Mouse (Mus musculus) cerebellum, adult 11-12 months (tissue): Measurements from ENCODE around the gene Josd1.

Experiments used
- DNase-seq: peaks from one replicate; pipeline ENCODE4 v3.0.0; 2022

Josd1 gene

DNA sequence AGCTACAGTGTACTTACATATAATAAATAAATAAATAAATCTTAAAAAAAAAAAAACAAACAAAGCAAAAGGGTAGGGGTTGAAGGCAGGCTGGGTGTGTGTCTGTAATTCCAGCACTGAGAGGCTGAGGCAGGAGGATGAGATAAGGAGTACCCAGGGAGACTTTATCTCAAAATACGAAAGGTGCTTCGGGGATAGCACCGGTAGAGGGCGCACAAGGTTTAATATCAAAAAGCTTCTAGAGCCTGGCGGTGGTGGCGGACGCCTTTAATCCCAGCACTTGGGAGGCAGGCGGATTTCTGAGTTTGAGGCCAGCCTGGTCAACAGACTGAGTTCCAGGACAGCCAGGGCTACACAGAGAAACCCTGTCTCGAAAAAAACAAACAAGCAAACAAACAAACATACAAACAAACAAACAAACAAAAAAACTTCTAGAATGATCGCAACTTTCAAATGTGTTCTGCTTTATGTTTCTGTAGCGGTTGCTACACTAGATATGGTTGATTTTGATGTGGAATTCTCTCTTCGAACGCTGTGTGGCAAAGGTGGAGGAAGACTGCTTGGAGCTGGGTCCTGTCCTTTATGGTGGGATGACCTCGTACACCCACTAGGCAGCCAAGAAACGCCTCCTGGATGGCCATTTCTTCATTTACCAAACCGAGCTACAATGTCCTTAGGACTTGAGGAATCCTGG, 29.7 kb downstream of the Josd1 start:
- peak; percentile 81 for DNase-seq

DNA sequence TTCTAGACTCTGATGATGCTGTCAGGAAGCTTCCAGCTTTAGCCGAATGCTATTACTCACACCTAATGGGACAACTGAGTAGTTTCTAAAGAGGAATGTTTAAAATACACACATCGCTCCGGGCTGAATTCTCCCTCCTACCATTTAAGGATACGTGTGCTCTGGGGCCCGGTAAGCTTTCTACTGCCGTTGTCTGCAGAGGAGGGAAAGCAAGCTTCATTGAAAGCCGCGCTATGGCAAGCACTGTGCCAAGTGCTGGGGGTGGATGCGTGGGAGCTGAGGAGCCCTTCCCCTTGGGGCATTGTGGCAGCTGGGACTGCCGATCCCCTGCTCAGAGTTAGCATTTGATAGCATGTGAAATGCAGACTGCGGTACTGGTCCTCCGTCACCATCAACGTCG, 31.3 kb downstream of the Josd1 start:
- no peak for DNase-seq

DNA sequence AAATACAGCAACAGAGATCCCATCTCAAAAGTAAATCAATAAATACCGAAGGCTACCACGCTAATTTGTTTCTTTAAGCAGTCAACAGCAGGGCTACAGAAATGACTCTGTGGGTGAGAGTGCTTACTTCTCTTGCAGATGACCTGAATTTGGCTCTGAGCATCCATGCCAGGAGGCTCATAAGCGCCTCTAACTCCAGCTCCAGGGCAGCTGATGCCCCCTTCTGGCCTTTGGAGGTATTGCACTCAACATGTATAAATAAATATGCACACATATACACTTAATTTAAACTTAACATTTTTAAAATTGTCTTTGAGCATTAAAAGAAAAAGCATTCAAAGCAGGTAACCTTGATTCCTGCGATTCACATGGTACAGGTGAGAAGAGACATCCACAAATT, 36.2 kb downstream of the Josd1 start:
- no peak for DNase-seq

DNA sequence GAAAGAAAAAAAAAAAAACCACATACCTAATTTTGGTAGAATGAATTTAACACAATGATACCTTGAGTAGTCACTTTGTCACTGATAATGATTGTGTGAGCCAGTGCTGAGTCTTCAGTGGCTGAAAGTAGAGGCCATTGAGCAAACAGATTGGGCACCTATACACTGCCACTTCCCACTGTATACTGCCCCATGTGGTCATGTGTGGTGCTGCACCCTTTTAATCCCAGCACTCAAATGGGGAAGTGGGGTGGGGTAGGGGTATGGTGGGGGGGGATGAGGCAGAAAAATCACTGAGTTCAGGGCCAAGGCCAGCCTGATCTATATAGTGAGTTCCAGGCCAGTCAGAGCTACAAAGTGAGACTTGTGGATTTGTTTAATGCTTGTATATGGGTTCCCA, 37.1 kb downstream of the Josd1 start:
- no peak for DNase-seq

DNA sequence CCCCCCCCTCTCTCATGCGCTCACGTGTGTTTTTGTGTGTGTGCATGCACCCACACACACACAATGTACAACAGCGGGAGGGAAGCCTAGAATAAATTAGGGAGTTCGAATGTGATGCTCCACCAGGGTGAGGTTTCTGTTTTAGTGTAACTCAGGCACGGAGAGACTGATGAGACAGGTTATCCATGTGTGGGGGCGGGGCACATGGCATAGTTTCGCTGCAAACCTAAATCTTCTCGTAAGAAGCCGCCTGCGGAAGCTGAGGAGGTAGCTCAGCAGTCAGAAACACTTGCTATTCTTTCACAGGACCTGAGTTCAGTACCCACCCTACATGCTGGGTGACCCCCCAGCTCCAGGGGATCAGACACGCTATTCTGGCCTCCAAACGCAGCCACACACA, 39.6 kb downstream of the Josd1 start:
- no peak for DNase-seq

DNA sequence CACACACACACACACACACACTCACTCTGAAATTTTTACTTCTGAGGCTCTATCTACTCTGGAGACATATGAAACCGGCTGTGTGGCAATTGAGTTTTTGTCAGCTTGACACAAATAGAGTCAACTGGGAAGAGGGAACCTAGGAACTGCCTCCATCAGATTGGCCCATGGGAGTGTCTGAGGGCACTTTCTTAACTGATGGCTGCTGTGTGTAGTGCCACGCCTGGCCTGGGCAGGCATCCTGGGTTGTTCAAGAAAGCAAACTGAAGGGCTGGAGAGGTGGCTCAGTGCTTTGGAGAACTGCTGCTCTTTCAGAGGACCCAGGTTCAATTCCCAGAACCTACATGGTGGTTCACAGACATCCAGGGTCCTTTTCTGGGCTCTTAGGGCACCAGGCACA, 42.2 kb downstream of the Josd1 start:
- DNase-seq, result no peak

DNA sequence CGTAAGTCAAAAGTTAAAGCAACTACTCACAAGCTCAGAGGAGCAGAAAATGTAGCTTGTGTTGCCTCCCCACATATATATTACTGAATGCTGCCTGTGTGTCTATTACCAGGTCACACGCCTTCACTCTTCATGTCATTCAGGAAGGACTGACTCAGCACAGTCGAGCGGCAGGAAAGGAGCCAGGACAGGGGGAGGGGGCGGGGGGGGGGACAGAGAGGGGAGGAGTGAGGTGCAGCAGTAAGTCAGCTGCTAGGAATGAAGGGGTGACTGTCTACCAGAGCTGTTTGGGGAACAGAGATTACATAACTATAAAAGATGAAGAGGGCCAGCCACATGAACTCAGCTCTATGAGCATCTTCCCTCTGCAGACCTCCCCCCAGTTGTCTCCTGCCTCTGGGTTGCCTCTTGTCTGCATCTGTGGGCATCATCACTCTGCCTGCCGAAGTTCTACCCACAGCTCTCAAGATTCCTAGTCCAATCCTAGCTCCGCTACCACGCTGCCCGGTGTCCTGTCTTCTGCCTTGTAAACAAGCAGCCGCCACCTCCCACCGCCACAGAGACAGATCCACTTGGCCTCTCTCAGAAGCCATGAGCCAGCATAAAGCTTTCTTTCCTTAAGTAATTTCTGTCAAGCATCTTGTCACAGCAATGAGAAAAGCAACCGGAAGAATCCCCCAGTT, 46.4 kb downstream of the Josd1 start:
- no peak for DNase-seq

DNA sequence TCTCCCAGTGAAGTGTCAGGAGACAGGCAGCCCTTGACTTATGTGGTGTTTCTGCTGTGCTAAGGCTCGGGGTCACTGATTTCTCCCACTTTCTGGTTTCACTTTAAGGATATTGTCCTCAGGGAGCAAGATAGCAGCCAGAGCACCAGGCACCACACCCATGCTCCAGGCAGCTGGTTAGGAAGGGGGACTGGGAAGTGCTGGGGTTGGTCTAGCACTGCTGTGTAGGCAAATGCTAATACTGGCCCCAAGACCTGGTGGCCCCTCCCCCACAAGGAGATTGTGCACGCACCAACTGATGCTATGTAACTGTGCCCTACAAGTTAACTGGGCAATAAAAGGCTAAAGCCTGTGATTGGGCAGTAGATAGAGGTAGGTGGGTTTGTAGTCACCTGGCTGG, 57.2 kb downstream of the Josd1 start:
- no peak for DNase-seq
